Mouse (Mus musculus) forebrain, embryonic 13.5 days (tissue): ENCODE data around the gene Dab2ip. TPM values are rescaled to one million over a fixed set of nuclear protein-coding genes. Genes with fewer than 3 reads are reported as not detected.

Experiments
- ATAC-seq: fragments of 200-750 bp; cut with Nextera tagmentation; 2 replicates; pipeline ENCODE4 v1.8.0; 2017
- H3K27ac ChIP-seq: fragments of 300-500 bp; sonication (generic); 2 replicates; pipeline ENCODE4 v1.5.1; 2015; ENCODE audit warnings: inconsistent platforms, mild to moderate bottlenecking, moderate library complexity
- H3K27me3 ChIP-seq: fragments of 300-500 bp; sonication (generic); 2 replicates; pipeline ENCODE4 v1.6.1; 2015; ENCODE audit warnings: mild to moderate bottlenecking, inconsistent platforms
- H3K36me3 ChIP-seq: fragments of 300-500 bp; sonication (generic); 2 replicates; pipeline ENCODE4 v1.6.1; 2015; ENCODE audit warnings: mild to moderate bottlenecking, inconsistent platforms; ENCODE audit not compliant: poor library complexity, severe bottlenecking
- H3K4me1 ChIP-seq: fragments of 300-500 bp; sonication (generic); 2 replicates; pipeline ENCODE4 v1.6.1; 2015; ENCODE audit warnings: inconsistent platforms
- H3K4me2 ChIP-seq: fragments of 300-500 bp; sonication (generic); 2 replicates; pipeline ENCODE4 v1.6.1; 2015; ENCODE audit warnings: inconsistent platforms, mild to moderate bottlenecking, moderate library complexity
- H3K4me3 ChIP-seq: fragments of 300-500 bp; sonication (generic); 2 replicates; pipeline ENCODE4 v1.5.1; 2015; ENCODE audit warnings: mild to moderate bottlenecking, inconsistent platforms
- H3K9ac ChIP-seq: fragments of 300-500 bp; sonication (generic); 2 replicates; pipeline ENCODE4 v1.6.1; 2015; ENCODE audit warnings: mild to moderate bottlenecking, inconsistent platforms
- H3K9me3 ChIP-seq: fragments of 300-500 bp; sonication (generic); replicated peaks from 2 replicates; pipeline ENCODE4 v1.6.1; 2016; ENCODE audit warnings: inconsistent platforms
- WGBS: fragments of 180-500 bp; shearing (Covaris S2); methylation state at CpG from one replicate; pipeline ENCODE4 v1.1.7; 2015; 5-methylcytosine and 5-hydroxymethylcytosine counted together
- polyA plus RNA-seq: library from polyadenylated mRNA; unstranded; fragments of >200 nt; fragmentation: Nextera tagmentation; extraction: Ambion mirVana; gene quantifications from 2 replicates; pipeline ENCODE4 v1.2.1, GENCODE M21; 2015

Dab2ip gene
- polyA plus RNA-seq, 1 experiment from 2014 or later, result 27.4 TPM

DNA sequence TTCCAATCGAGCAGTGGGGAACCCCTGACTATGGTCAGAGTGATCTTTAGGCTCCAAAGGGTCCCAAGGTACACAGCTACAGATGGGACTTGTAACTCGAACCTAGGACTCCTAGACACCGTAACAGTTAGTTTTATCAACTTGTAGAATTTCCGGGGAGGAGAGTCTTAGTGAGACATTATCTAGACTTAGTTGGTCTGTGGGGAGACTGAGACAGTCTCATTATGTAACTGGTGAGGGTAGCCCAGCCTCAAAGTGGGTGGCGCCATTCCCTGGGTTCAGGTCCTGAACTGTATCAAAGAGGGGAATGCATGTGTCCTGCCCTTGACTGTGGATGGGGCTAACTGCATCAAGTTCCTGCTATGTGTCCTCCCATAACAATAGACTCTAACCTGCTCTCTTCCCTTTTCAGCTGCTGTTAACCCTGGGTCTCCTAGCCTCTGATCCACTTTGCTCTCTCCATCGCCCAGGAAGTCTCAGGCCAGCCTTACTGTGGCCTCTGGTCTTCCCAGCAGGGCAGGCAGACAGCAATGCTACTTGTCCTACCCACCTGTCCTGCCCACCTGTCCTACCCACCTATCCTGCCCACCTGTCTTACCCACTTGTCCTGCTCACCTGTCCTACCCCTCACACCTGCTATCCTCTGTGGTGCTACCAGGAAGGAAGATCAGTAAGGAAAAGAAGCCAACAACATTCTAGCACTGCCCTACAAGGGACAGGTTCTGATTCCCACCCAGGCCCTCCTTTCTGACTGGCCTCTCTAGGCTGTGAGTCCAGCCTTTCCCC lies 7.2 kb downstream of the Dab2ip start:
- H3K27ac ChIP-seq, result no peak overlapping the region
- no peak overlapping the region for H3K4me3 ChIP-seq
- no peaks in the 10 kb centered on the region for H3K9me3 ChIP-seq
- H3K36me3 ChIP-seq, result no peaks in the 10 kb centered on the region
- H3K9ac ChIP-seq, result no peak overlapping the region
- ATAC-seq, result no peak
- 89% methylated on average over 6 of the region's 6 CpGs for WGBS
- H3K4me2 ChIP-seq, result no peak overlapping the region
- no peaks in the 10 kb centered on the region for H3K4me1 ChIP-seq
- H3K27me3 ChIP-seq, result no peaks in the 10 kb centered on the region

DNA sequence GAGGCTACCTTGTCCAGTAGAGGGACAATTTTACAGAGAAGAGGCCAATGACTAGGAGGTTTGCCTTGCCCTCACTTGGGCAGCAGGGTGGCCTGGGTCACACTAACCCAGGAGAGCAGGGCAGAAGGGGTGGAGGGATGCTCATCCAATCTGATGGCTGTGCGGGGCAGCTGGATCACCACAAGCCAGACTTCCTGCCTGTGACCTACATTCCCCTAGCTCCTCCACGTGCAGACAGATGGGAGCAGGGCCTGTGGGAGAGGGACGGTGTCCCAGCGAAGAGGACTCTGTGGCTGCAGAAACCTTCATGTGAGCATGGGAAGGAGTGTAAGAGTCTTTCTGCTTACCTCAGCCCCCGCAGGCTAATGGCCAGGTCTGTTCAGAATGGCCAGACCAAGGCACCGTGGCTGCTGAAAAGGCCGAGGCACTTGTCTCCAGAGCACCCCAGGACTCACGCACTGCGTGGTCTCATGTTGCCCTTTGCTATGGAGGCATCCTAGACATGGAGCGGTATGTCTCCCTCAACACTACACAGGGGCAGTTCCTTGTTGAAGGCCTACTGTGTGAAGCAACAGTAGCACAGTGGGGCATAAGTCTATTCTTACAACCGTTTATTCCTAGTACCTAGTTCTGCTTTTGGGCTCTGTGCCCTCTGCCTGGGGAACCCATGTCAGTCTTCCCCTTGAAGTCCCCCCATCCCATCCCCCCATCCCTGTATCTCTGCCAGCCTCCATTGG lies 9.1 kb downstream of the Dab2ip start:
- H3K27ac ChIP-seq, result no peak overlapping the region
- H3K9me3 ChIP-seq, result no peaks in the 10 kb centered on the region
- no peaks in the 10 kb centered on the region for H3K4me1 ChIP-seq
- H3K9ac ChIP-seq, result no peak overlapping the region
- no peaks in the 10 kb centered on the region for H3K27me3 ChIP-seq
- WGBS, result 84% methylated on average over 11 of the region's 11 CpGs
- H3K4me3 ChIP-seq, result no peak overlapping the region
- H3K4me2 ChIP-seq, result no peak overlapping the region
- no peak for ATAC-seq
- H3K36me3 ChIP-seq, result no peaks in the 10 kb centered on the region

DNA sequence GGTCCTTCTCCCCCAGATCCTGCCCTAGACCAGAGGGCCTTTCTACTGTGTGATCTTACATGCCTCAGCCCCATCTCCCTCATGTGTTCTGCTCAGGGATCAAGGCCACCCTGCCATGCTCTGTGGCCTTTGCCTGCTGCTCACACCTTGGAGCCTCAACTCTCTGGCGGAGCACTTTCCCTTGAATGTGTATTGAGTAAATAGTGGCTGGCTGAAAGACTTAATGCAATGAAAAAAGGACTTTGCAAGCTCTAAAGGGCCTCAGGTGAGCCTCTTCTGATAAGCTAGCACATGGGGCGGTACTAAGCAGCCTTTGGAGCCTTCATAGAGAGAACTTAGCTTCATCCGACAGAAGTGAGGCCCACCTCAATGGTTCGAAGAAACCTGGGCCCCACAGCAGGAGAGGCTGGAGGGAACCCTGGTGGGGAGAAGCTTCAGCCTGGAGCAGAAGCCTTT lies 9.7 kb downstream of the Dab2ip start:
- Histone ChIP-seq H3K9me3 (no peaks in the 10 kb centered on the region), H3K36me3 (no peaks in the 10 kb centered on the region), H3K9ac (no peak overlapping the region), H3K27ac (no peak overlapping the region), H3K4me2 (no peak overlapping the region), H3K4me1 (no peaks in the 10 kb centered on the region), H3K4me3 (no peak overlapping the region), H3K27me3 (no peaks in the 10 kb centered on the region)
- ATAC-seq, result no peak
- WGBS, result 89% methylated on average over 4 of the region's 4 CpGs

DNA sequence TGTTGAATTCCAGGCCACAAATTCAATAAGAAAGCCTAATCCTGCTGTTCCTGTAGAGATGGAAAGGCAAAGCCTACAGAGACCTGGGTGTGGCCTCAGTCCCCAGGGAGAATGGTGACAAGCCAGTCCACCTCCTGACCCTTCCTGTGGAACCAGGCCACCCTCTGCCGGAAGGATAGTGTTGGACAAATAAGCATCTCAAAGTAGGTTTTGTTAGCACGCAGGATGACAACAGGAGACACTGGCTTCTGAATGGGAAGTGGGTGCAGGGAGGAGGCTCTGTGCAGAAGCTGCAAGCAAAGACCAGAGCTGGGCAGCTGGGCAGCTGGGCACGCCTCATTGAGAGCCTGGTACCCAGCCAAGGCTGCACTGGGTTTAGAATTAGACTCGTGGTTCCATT lies 12.7 kb downstream of the Dab2ip start:
- no peak for ATAC-seq
- Histone ChIP-seq H3K36me3 (no peaks in the 10 kb centered on the region), H3K9me3 (no peaks in the 10 kb centered on the region), H3K27ac (no peak overlapping the region), H3K4me2 (no peak overlapping the region), H3K4me3 (no peak overlapping the region), H3K27me3 (no peaks in the 10 kb centered on the region), H3K4me1 (no peaks in the 10 kb centered on the region), H3K9ac (no peak overlapping the region)
- 64% methylated on average over 4 of the region's 4 CpGs for WGBS

DNA sequence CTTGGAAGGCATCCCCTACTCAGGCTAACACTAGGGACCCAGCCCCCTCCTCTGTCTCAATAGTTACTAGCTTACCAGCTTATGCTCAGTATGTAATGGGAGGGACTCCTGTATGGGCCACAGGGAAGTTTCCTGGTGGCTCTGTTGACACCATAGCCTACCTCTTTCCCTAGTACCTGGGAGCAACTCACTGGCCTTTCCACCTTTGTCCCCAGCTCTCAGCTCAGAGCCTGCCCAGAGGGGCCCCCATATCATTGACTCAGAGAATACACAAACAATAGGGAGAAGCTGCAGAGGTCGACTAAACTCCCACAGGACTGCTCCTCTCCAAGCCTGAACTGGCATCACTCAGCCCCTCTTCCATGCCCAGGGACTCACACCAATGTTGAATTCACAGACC lies 16.6 kb downstream of the Dab2ip start:
- Histone ChIP-seq H3K4me2 (no peak overlapping the region), H3K4me1 (no peaks in the 10 kb centered on the region), H3K27me3 (0 out of 2 replicates have a peak, but pooled peaks cover 8% of the 10 kb centered on the region), H3K9ac (no peak overlapping the region), H3K27ac (no peak overlapping the region), H3K36me3 (no peaks in the 10 kb centered on the region), H3K4me3 (no peak overlapping the region), H3K9me3 (no peaks in the 10 kb centered on the region)
- WGBS, result 56% methylated on average over 1 of the region's 1 CpGs
- no peak for ATAC-seq

DNA sequence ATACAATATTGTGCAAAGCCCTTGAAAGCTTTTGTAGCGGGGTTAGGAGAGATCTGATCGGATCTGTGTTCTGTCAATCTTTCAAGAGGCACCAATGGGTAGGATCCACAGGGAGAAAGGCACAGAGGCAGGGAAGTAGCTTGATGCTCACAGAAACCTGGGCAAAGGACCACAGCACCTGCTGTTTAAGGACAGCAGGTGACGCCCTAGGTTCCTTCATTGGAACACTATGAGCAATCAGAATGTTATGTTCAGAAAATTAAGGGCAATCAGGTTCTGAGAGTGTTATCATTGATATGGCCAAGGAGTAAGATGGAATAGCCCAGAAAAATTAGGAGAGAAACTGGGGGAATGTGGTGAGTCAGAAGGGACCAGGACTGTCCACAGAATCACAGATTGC lies 18.6 kb downstream of the Dab2ip start:
- peaks cover 28% of the 10 kb centered on the region for H3K27me3 ChIP-seq

DNA sequence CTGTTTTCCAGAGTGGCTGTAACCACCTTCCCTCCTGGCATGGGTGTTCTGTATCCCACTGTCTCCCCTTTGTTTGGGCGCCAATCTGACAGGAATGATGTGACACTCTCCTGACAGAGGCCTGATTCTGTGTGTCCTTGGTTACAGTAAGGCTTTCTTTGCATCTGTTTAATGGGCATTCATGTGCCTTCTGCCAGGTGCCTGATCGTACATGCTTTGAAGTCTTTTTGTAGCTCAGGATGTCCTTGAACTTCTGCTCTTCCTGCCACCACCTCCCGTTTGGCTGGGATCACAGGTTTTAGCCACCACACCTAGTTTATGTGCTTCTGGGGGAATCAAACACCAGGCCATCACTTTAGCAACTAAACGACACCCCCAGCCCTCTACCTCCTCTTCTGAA lies 22.0 kb downstream of the Dab2ip start:
- no peaks in the 10 kb centered on the region for H3K36me3 ChIP-seq
- no peak overlapping the region for H3K9ac ChIP-seq
- no peak overlapping the region for H3K4me3 ChIP-seq
- peaks cover 17% of the 10 kb centered on the region for H3K4me1 ChIP-seq
- no peak overlapping the region for H3K27ac ChIP-seq
- ATAC-seq, result no peak
- H3K4me2 ChIP-seq, result no peak overlapping the region
- H3K27me3 ChIP-seq, result peaks cover 62% of the 10 kb centered on the region
- WGBS, result 76% methylated on average over 4 of the region's 4 CpGs
- no peaks in the 10 kb centered on the region for H3K9me3 ChIP-seq

More for the DNA sequence above, 18.6 kb downstream of the Dab2ip start:
- Histone ChIP-seq H3K9me3 (no peaks in the 10 kb centered on the region), H3K36me3 (no peaks in the 10 kb centered on the region), H3K4me1 (peaks cover 2% of the 10 kb centered on the region), H3K4me3 (no peak overlapping the region), H3K4me2 (no peak overlapping the region), H3K9ac (no peak overlapping the region), H3K27ac (no peak overlapping the region)
- WGBS, result 85% methylated on average over 3 of the region's 3 CpGs
- no peak for ATAC-seq

DNA sequence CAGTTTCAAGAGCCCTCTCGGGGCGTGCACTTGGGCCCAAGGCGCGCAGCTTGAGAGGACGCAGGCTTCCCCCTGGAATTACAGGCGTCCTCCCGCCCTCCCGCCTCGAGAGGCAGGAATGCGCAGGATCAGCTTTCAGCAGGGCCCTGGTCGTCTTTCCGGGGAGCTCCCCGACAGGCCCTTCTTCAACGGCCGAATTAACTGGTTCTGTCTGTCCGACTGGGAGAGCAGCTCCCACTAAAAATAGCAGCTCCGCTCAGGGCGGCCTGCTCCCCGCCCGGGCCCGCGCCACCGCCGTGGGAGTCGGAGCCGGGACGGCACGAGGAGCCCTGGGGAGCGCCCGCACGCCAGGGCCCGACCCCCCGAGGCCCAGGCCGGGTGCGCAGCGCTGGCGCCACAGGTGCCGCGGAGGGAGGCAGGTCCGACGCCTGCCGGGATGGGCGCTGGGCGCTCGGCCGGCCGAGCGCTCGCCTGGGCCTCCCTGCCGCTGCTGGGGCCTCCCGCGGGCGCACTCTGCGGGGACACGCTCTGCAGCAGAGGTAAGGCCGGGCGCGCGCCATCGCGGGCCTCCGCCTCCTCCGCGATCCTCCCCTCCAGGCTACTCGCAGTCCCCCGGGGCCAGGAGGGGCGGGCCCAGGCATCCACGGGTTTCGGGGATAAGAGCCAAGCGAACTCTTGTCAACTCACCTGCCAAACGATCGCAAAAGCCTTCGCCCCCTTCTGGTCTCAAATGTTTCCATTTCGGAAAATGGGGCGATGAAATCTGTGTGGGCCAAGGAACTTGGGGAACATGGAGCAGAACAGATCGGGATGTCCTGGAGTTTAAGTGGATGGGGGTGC lies 23.7 kb downstream of the Dab2ip start:
- Histone ChIP-seq H3K4me2 (peak overlapping the region; percentile 90), H3K9me3 (no peaks in the 10 kb centered on the region), H3K27me3 (peaks cover 71% of the 10 kb centered on the region), H3K36me3 (no peaks in the 10 kb centered on the region), H3K4me1 (peaks cover 17% of the 10 kb centered on the region), H3K4me3 (peak overlapping the region; percentile 47), H3K27ac (no peak overlapping the region), H3K9ac (peak overlapping the region; percentile 69)
- WGBS, result 1% methylated on average over 66 of the region's 76 CpGs
- peak; percentile 55 for ATAC-seq

DNA sequence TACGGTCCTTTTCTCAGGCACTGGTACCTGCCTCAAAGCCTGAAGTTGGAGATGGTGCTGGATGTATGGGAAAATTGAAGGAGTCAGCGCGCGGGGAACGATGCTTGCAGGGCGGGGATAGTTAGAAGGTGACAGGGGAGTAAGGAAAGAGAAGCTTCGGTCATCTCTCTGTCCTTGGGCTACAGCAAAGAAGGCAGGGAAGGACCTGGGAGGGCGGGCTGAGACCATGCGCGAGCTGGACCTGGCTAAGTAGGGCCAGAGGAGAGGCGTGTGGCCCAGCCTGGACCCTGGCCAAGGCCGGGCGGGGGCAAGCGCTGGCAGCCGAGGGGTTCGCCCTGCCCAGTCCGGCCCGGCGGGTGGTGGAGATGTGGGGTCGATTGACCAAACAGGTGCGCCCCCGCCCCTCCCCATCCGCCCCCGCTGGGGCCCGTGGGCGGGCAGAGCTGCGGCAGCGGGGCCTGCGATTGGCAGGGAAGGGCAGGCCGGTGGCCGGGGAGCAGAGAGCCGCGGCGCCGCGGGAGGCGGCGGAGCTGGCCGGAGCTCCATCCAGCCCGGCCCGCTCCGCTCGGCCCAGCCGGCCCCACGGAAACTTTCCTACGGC lies 24.4 kb downstream of the Dab2ip start:
- Histone ChIP-seq H3K4me3 (peak overlapping the region; percentile 47), H3K4me1 (peaks cover 17% of the 10 kb centered on the region), H3K4me2 (peak overlapping the region; percentile 90), H3K9ac (peak overlapping the region; percentile 69), H3K36me3 (no peaks in the 10 kb centered on the region), H3K27ac (no peak overlapping the region), H3K9me3 (no peaks in the 10 kb centered on the region), H3K27me3 (peaks cover 70% of the 10 kb centered on the region)
- ATAC-seq, result peak; percentile 46; the same call in 1 of the 2 replicates
- whole genome bisulfite sequencing, result 0% methylated on average over 27 of the region's 46 CpGs

DNA sequence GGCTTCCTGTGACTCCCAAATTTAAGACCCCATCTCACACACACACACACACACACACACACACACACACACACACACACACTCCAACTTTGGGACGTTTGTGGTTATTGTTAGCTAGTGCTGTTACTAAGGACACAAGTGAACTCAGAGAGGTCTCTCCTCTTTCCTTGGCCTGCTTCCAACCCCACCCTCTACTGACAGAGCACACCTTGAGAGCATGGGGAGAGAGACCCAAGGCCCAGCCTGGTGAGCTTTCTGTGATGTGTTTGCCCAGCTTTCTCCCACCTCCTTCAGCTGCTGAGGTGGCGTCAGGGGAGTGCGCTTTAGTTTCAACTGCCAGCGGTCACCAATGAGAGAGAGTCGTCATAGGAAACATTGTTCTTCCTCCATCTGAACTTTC lies 25.3 kb downstream of the Dab2ip start:
- Histone ChIP-seq H3K4me2 (peak overlapping the region; percentile 90; the same call in 1 of the 2 replicates), H3K36me3 (no peaks in the 10 kb centered on the region), H3K27ac (no peak overlapping the region), H3K9me3 (no peaks in the 10 kb centered on the region), H3K4me3 (no peak overlapping the region), H3K27me3 (peaks cover 69% of the 10 kb centered on the region), H3K9ac (no peak overlapping the region), H3K4me1 (peaks cover 23% of the 10 kb centered on the region)
- WGBS, result 49% methylated on average over 5 of the region's 5 CpGs
- ATAC-seq, result no peak

DNA sequence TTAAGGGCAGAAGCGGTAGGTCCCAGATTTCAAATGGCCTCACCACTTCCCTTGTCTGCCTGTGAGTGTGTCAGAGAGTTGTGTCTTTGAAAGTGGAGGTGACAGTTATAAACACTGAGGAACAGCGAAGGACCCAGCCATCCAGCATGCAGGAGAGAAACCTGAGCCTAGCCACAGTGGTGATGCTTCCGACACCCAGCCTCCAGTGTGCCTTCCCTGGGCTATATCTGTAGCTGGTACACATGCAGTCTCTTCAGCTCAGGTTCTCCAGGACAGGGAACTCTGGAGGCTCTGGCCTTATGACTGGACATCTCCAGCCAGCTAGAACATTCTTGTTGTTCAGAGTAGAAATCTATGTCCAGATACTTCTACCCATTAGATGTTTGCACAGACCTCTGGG lies 25.9 kb downstream of the Dab2ip start:
- H3K27me3 ChIP-seq, result peaks cover 74% of the 10 kb centered on the region
- 96% methylated on average over 3 of the region's 3 CpGs for WGBS

More for the DNA sequence above, 25.9 kb downstream of the Dab2ip start:
- Histone ChIP-seq H3K9ac (no peak overlapping the region), H3K4me3 (no peak overlapping the region), H3K4me2 (no peak overlapping the region), H3K27ac (no peak overlapping the region), H3K4me1 (peaks cover 27% of the 10 kb centered on the region), H3K36me3 (no peaks in the 10 kb centered on the region), H3K9me3 (no peaks in the 10 kb centered on the region)
- no peak for ATAC-seq
